Mouse (Mus musculus): ENCODE measurements around the gene Corin. TPM values are rescaled to one million over a fixed set of nuclear protein-coding genes. Genes with fewer than 3 reads are reported as not detected.

Gene Corin
- polyA plus RNA-seq, 1 experiment from 2014 or later = 0.32 TPM

DNA sequence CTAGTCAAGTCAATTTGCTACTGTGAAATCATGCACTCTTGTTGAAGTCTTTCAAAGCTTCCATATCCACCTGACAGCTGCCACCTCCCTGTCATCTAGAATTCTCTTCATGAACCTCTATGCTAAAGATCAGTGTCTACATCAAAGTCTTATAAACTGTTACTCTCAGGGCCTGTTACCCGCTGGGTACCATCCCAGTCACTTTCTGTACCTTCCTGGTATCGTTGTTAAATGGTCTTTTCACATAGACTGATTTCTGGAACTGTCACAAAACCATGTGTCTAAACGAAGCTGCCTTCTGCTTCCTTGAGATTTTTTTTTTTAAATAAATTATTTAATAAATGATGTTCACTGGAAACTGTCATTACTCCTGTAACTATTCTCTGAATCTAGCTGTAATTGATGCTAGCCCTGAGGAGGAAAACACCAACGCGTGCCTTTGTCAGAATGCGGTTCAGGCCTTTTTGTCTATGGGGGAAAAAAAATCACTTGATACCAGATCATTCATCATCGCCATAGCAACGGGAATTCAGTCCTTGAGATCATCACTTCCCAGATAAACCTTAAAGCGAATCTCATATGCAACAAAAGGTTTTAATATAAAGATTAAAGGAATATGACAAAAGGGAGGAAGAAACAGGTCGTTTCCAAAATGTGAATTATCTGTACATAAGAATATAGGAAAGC is 205.7 kb downstream of the Corin start:
- no peak overlapping the region for H3K4me3 ChIP-seq (ENCODE audit: low read length)
- no peak overlapping the region for H3K4me2 ChIP-seq (ENCODE audit: low read depth, low read length)
- no peaks in the 10 kb centered on the region for H3K4me1 ChIP-seq (ENCODE audit: control insufficient read depth, insufficient read depth, low read length)
- 84% methylated on average over 10 of the region's 10 CpGs for WGBS
- no peaks in the 10 kb centered on the region for H3K27me3 ChIP-seq (replicated peaks; ENCODE audit: control insufficient read depth, insufficient read depth, low read length)
- ATAC-seq = no peak
- H3K9me3 ChIP-seq (ENCODE audit: control insufficient read depth, low read length) = no peaks in the 10 kb centered on the region
- no peak overlapping the region for H3K27ac ChIP-seq (ENCODE audit: low read length)
- H3K36me3 ChIP-seq (ENCODE audit: control insufficient read depth, insufficient read depth, low read length) = no peaks in the 10 kb centered on the region
- no peak overlapping the region for H3K9ac ChIP-seq (ENCODE audit: low read depth, low read length)

- Histone ChIP-seq H3K9me3 (ENCODE audit: control insufficient read depth, low read length) (no peaks in the 10 kb centered on the region), H3K4me1 (ENCODE audit: control insufficient read depth, insufficient read depth, low read length) (peaks cover 7% of the 10 kb centered on the region; the same call in 1 of the 2 replicates), H3K4me3 (ENCODE audit: low read length) (no peak overlapping the region), H3K4me2 (ENCODE audit: low read depth, low read length) (no peak overlapping the region), H3K27ac (ENCODE audit: low read length) (no peak overlapping the region), H3K27me3 (replicated peaks; ENCODE audit: control insufficient read depth, insufficient read depth, low read length) (no peaks in the 10 kb centered on the region), H3K9ac (ENCODE audit: low read depth, low read length) (no peak overlapping the region), H3K36me3 (ENCODE audit: control insufficient read depth, insufficient read depth, low read length) (peaks cover 3% of the 10 kb centered on the region; the same call in 1 of the 2 replicates)
- no peak for ATAC-seq
- WGBS = 32% methylated on average over 3 of the region's 3 CpGs
Measured at GRCm38 (mm10) chr5:72285077-72285476, 219.2 kb downstream of the Corin start.

DNA sequence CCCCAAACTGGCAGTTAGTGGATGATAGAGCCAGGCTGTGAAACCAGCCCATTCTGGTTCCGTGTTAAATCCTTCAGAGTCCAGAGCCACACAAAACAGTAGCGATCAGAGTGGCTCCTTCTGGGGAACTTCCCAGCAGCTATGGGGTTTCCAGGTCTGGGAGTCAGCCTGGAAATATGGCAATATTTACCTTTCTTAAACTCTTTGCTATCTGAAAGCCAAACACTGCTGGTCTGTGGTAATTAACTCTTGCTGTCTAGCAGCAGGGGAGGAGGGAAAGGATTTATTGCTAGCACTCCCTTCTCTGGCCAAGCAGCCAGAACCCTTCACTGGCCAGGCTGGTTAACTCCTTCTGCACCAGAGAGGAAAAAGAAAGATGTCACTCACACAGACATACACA is 221.4 kb downstream of the Corin start:
- 10% methylated on average over 2 of the region's 2 CpGs for WGBS
- H3K4me3 ChIP-seq (ENCODE audit: low read length) = no peak overlapping the region
- H3K9ac ChIP-seq (ENCODE audit: low read depth, low read length) = no peak overlapping the region
- H3K36me3 ChIP-seq (ENCODE audit: control insufficient read depth, insufficient read depth, low read length) = no peaks in the 10 kb centered on the region
- H3K27me3 ChIP-seq (replicated peaks; ENCODE audit: control insufficient read depth, insufficient read depth, low read length) = no peaks in the 10 kb centered on the region
- ATAC-seq = peak; percentile 84
- H3K27ac ChIP-seq (ENCODE audit: low read length) = peak overlapping the region; percentile 71
- no peaks in the 10 kb centered on the region for H3K9me3 ChIP-seq (ENCODE audit: control insufficient read depth, low read length)
- H3K4me1 ChIP-seq (ENCODE audit: control insufficient read depth, insufficient read depth, low read length) = peaks cover 10% of the 10 kb centered on the region; the same call in 1 of the 2 replicates
- no peak overlapping the region for H3K4me2 ChIP-seq (ENCODE audit: low read depth, low read length)

GRCm38 (mm10) chr5:72269652-72270051 is 234.6 kb downstream of the Corin start:
- WGBS = 54% methylated on average over 8 of the region's 8 CpGs
- H3K9ac ChIP-seq (ENCODE audit: low read depth, low read length) = no peak overlapping the region
- no peaks in the 10 kb centered on the region for H3K4me1 ChIP-seq (ENCODE audit: control insufficient read depth, insufficient read depth, low read length)
- no peaks in the 10 kb centered on the region for H3K27me3 ChIP-seq (replicated peaks; ENCODE audit: control insufficient read depth, insufficient read depth, low read length)
- no peaks in the 10 kb centered on the region for H3K36me3 ChIP-seq (ENCODE audit: control insufficient read depth, insufficient read depth, low read length)
- no peak overlapping the region for H3K4me2 ChIP-seq (ENCODE audit: low read depth, low read length)
- no peak overlapping the region for H3K27ac ChIP-seq (ENCODE audit: low read length)
- H3K9me3 ChIP-seq (ENCODE audit: control insufficient read depth, low read length) = no peaks in the 10 kb centered on the region
- no peak overlapping the region for H3K4me3 ChIP-seq (ENCODE audit: low read length)
- no peak for ATAC-seq

GRCm38 (mm10) chr5:72269204-72269603 is 235.1 kb downstream of the Corin start:
- Histone ChIP-seq H3K4me2 (ENCODE audit: low read depth, low read length) (no peak overlapping the region), H3K27ac (ENCODE audit: low read length) (no peak overlapping the region), H3K9me3 (ENCODE audit: control insufficient read depth, low read length) (no peaks in the 10 kb centered on the region), H3K9ac (ENCODE audit: low read depth, low read length) (no peak overlapping the region), H3K4me3 (ENCODE audit: low read length) (no peak overlapping the region), H3K27me3 (replicated peaks; ENCODE audit: control insufficient read depth, insufficient read depth, low read length) (no peaks in the 10 kb centered on the region), H3K36me3 (ENCODE audit: control insufficient read depth, insufficient read depth, low read length) (no peaks in the 10 kb centered on the region), H3K4me1 (ENCODE audit: control insufficient read depth, insufficient read depth, low read length) (no peaks in the 10 kb centered on the region)
- WGBS = 78% methylated on average over 10 of the region's 10 CpGs
- ATAC-seq = no peak

- no peaks in the 10 kb centered on the region for H3K9me3 ChIP-seq (ENCODE audit: control insufficient read depth, low read length)
- H3K27ac ChIP-seq (ENCODE audit: low read length) = no peak overlapping the region
- H3K4me2 ChIP-seq (ENCODE audit: low read depth, low read length) = no peak overlapping the region
- ATAC-seq = no peak
- no peaks in the 10 kb centered on the region for H3K36me3 ChIP-seq (ENCODE audit: control insufficient read depth, insufficient read depth, low read length)
- no peaks in the 10 kb centered on the region for H3K27me3 ChIP-seq (replicated peaks; ENCODE audit: control insufficient read depth, insufficient read depth, low read length)
- WGBS = 90% methylated on average over 7 of the region's 7 CpGs
- H3K4me1 ChIP-seq (ENCODE audit: control insufficient read depth, insufficient read depth, low read length) = no peaks in the 10 kb centered on the region
- H3K4me3 ChIP-seq (ENCODE audit: low read length) = no peak overlapping the region
- no peak overlapping the region for H3K9ac ChIP-seq (ENCODE audit: low read depth, low read length)
Measured at GRCm38 (mm10) chr5:72266955-72267535, 237.2 kb downstream of the Corin start.

DNA sequence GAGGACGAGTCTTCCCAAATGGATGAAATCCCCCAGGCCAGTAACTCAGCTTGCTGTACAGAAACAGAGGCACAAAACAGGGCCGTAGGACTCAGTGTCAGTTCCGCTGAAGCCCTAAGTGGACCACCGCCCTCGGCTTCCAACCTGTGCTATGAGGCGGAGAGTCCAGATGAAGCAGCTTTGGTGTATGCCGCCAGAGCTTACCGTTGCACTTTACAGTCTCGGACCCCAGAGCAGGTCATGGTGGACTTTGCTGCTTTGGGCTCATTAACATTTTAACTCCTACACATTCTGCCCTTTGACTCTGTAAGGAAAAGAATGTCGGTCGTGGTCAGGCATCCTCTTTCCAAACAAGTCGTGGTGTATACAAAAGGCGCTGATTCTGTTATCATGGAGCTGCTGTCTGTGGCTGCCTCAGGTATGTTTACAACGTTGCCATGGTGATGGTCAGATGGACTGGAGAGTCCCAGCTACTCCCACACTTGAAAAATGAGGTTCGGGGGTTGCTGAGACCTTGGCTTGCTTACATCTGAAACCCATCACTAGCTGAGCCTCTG is 240.0 kb downstream of the Corin start:
- Histone ChIP-seq H3K36me3 (ENCODE audit: control insufficient read depth, insufficient read depth, low read length) (no peaks in the 10 kb centered on the region), H3K4me1 (ENCODE audit: control insufficient read depth, insufficient read depth, low read length) (no peaks in the 10 kb centered on the region), H3K27ac (ENCODE audit: low read length) (no peak overlapping the region), H3K4me3 (ENCODE audit: low read length) (no peak overlapping the region), H3K9ac (ENCODE audit: low read depth, low read length) (no peak overlapping the region), H3K9me3 (ENCODE audit: control insufficient read depth, low read length) (no peaks in the 10 kb centered on the region), H3K27me3 (replicated peaks; ENCODE audit: control insufficient read depth, insufficient read depth, low read length) (no peaks in the 10 kb centered on the region), H3K4me2 (ENCODE audit: low read depth, low read length) (no peak overlapping the region)
- no peak for ATAC-seq
- WGBS = 54% methylated on average over 15 of the region's 15 CpGs

- WGBS = 81% methylated on average over 3 of the region's 3 CpGs
- no peak for ATAC-seq
- Histone ChIP-seq H3K27ac (ENCODE audit: low read length) (no peak overlapping the region), H3K27me3 (replicated peaks; ENCODE audit: control insufficient read depth, insufficient read depth, low read length) (no peaks in the 10 kb centered on the region), H3K9me3 (ENCODE audit: control insufficient read depth, low read length) (no peaks in the 10 kb centered on the region), H3K9ac (ENCODE audit: low read depth, low read length) (no peak overlapping the region), H3K4me1 (ENCODE audit: control insufficient read depth, insufficient read depth, low read length) (no peaks in the 10 kb centered on the region), H3K4me3 (ENCODE audit: low read length) (no peak overlapping the region), H3K36me3 (ENCODE audit: control insufficient read depth, insufficient read depth, low read length) (no peaks in the 10 kb centered on the region), H3K4me2 (ENCODE audit: low read depth, low read length) (no peak overlapping the region)
Measured at GRCm38 (mm10) chr5:72261802-72262324, 242.4 kb downstream of the Corin start.

DNA sequence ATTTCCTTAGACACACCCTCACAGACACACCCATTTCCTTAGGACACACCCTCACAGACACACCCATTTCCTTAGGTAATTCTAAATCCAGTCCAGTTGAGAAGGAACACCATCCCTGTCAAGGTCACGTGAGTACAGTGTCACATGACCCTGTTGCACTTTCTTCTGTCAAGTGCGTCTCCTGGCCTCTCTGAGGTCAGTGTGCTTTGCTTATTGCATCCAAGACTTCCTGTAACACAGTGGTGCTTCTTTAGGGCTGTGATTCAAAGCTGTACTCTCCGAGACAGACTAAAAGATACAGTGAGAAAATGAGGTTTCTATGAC is 245.0 kb downstream of the Corin start:
- H3K4me2 ChIP-seq (ENCODE audit: low read depth, low read length) = no peak overlapping the region
- H3K9ac ChIP-seq (ENCODE audit: low read depth, low read length) = no peak overlapping the region
- H3K27ac ChIP-seq (ENCODE audit: low read length) = no peak overlapping the region
- 73% methylated on average over 3 of the region's 3 CpGs for WGBS
- H3K4me1 ChIP-seq (ENCODE audit: control insufficient read depth, insufficient read depth, low read length) = no peaks in the 10 kb centered on the region
- no peaks in the 10 kb centered on the region for H3K27me3 ChIP-seq (replicated peaks; ENCODE audit: control insufficient read depth, insufficient read depth, low read length)
- no peaks in the 10 kb centered on the region for H3K36me3 ChIP-seq (ENCODE audit: control insufficient read depth, insufficient read depth, low read length)
- ATAC-seq = peak; percentile 38; the same call in 1 of the 2 replicates
- H3K9me3 ChIP-seq (ENCODE audit: control insufficient read depth, low read length) = no peaks in the 10 kb centered on the region
- no peak overlapping the region for H3K4me3 ChIP-seq (ENCODE audit: low read length)
